Mouse (Mus musculus): ENCODE measurements around the gene Gm4894.
A peak's percentile ranks its signal among the peaks of the same experiment; 100 is the strongest.

Gene Gm4894

GRCm38 (mm10) chr9:49250231-49250630 is at the start of gene Gm4894:
TSS of gene Gm4894 (plus strand) at chr9:49250531.
- DNase-seq (ENCODE audit: low spot score in 2 of 2) = no peak

GRCm38 (mm10) chr9:49206331-49206730 is 44.0 kb upstream of the Gm4894 start:
- no peak for DNase-seq (ENCODE audit: low spot score in 2 of 2)

- no peak for DNase-seq (ENCODE audit: low spot score in 2 of 2)
These were observed 38.8 kb upstream of the Gm4894 start for GRCm38 (mm10) chr9:49211493-49211892.

- DNase-seq (ENCODE audit: low spot score in 2 of 2) = no peak
These were observed 35.6 kb upstream of the Gm4894 start for GRCm38 (mm10) chr9:49214734-49215133.

GRCm38 (mm10) chr9:49217626-49218607 is 32.4 kb upstream of the Gm4894 start:
- no peak for DNase-seq (ENCODE audit: low spot score in 2 of 2)

GRCm38 (mm10) chr9:49224488-49224887 is 25.8 kb upstream of the Gm4894 start:
- DNase-seq (ENCODE audit: low spot score in 2 of 2) = no peak

GRCm38 (mm10) chr9:49227442-49227841 is 22.9 kb upstream of the Gm4894 start:
- no peak for DNase-seq (ENCODE audit: low spot score in 2 of 2)

- DNase-seq (ENCODE audit: low spot score in 2 of 2) = no peak
These were observed 21.3 kb upstream of the Gm4894 start for GRCm38 (mm10) chr9:49229054-49229453.

- DNase-seq (ENCODE audit: low spot score in 2 of 2) = peak; percentile 29 to 67
These were observed 3.5 kb upstream of the Gm4894 start for GRCm38 (mm10) chr9:49246839-49247238.

- no peak for DNase-seq (ENCODE audit: low spot score in 2 of 2)
These were observed 18.6 kb downstream of the Gm4894 start for GRCm38 (mm10) chr9:49268949-49269348.

- no peak for DNase-seq (ENCODE audit: low spot score in 2 of 2)
These were observed 23.2 kb downstream of the Gm4894 start for GRCm38 (mm10) chr9:49273566-49273965.

- DNase-seq (ENCODE audit: low spot score in 2 of 2) = peak in 1 of 2 experiments; percentile 6
These were observed 25.6 kb downstream of the Gm4894 start for GRCm38 (mm10) chr9:49275976-49276375.

GRCm38 (mm10) chr9:49276542-49277334 is 26.4 kb downstream of the Gm4894 start:
- no peak for DNase-seq (ENCODE audit: low spot score in 2 of 2)

GRCm38 (mm10) chr9:49295101-49295500 is 44.8 kb downstream of the Gm4894 start:
- no peak for DNase-seq (ENCODE audit: low spot score in 2 of 2)

- DNase-seq (ENCODE audit: low spot score in 2 of 2) = no peak
These were observed 57.2 kb downstream of the Gm4894 start for GRCm38 (mm10) chr9:49307576-49307975.

GRCm38 (mm10) chr9:49310821-49311220 is 60.5 kb downstream of the Gm4894 start:
- no peak for DNase-seq (ENCODE audit: low spot score in 2 of 2)

GRCm38 (mm10) chr9:49318638-49319037 is 68.3 kb downstream of the Gm4894 start:
- DNase-seq (ENCODE audit: low spot score in 2 of 2) = no peak

All from urinary bladder, postnatal 36 days (tissue).